In genomic region chr8:58805190-58805589, GRCm38 (mm10) we compare ENCODE assay signal across 14 mouse cellular contexts.
DNase-seq lines count a peak whose midpoint lies in the region; ATAC-seq lines count a peak whose summit lies in the region.
"Had no signal": no experiment of that assay in that cellular context is flagged by ENCODE, and none has a peak within 500 bp of the region (broad histone marks: within the 10 kb centered on the region; RNA-seq: fewer than 3 reads in every experiment).

No protein-coding gene starts in this region.

- intact Hi-C loops in gastrocnemius, postnatal 14 days (cut with DNase I; ENCODE audit: low total_unique reads) = no loop called here

- no peak overlapping the region for H3K9ac ChIP-seq in midbrain, embryonic 14.5 days (replicated peaks; ENCODE audit: low read length)
- H3K9ac ChIP-seq in midbrain, embryonic 15.5 days = no peak overlapping the region
- H3K9ac ChIP-seq: midbrain, embryonic 12.5 days; neural tube, embryonic 15.5 days had no signal

- H3K4me1 ChIP-seq in midbrain, embryonic 14.5 days (ENCODE audit: control insufficient read depth, insufficient read depth, low read length) = no peaks in the 10 kb centered on the region
- no peaks in the 10 kb centered on the region for H3K4me1 ChIP-seq in midbrain, embryonic 15.5 days
- H3K4me1 ChIP-seq: midbrain, embryonic 12.5 days; neural tube, embryonic 15.5 days had no signal

- H3K4me2 ChIP-seq in midbrain, embryonic 14.5 days (ENCODE audit: low read length) = no peak overlapping the region
- no peak overlapping the region for H3K4me2 ChIP-seq in midbrain, embryonic 15.5 days
- H3K4me2 ChIP-seq: midbrain, embryonic 12.5 days; neural tube, embryonic 15.5 days had no signal

- DNase-seq in cerebellum, adult 9-10 months = peak; percentile 25
- DNase-seq in cerebellum, adult 8-10 months = no peak
- DNase-seq in gastrocnemius, postnatal 14 days = peak; percentile 3
- no peak for DNase-seq in gastrocnemius, postnatal 4 days (ENCODE audit: low spot score in 2 of 2)
- DNase-seq in midbrain, embryonic 14.5 days = peak; percentile 9
- peak; percentile 33 for DNase-seq in layer of hippocampus, adult 9-11 months
- DNase-seq in kidney, postnatal 10 days = no peak
- DNase-seq: kidney, adult 18-20 months; lung, adult 2 months; thymus, adult 18-20 months had no signal

- H3K27ac ChIP-seq in midbrain, embryonic 14.5 days (replicated peaks; ENCODE audit: low read depth, low read length) = no peak overlapping the region
- H3K27ac ChIP-seq in midbrain, embryonic 15.5 days = no peak overlapping the region
- H3K27ac ChIP-seq: midbrain, embryonic 12.5 days had no signal

- no peak for ATAC-seq in midbrain, embryonic 14.5 days (ENCODE audit: low FRiP score, low TSS enrichment)
- ATAC-seq in midbrain, embryonic 15.5 days (replicated peaks) = no peak

- no peak overlapping the region for H3K4me3 ChIP-seq in midbrain, embryonic 14.5 days (replicated peaks; ENCODE audit: low read depth, low read length)
- no peak overlapping the region for H3K4me3 ChIP-seq in midbrain, embryonic 15.5 days
- H3K4me3 ChIP-seq: midbrain, embryonic 12.5 days; neural tube, embryonic 15.5 days had no signal

- no peaks in the 10 kb centered on the region for H3K27me3 ChIP-seq in midbrain, embryonic 14.5 days (ENCODE audit: control insufficient read depth, insufficient read depth, low read length)
- H3K27me3 ChIP-seq in midbrain, embryonic 15.5 days (replicated peaks) = no peaks in the 10 kb centered on the region
- H3K27me3 ChIP-seq: midbrain, embryonic 12.5 days; neural tube, embryonic 15.5 days had no signal

- H3K9me3 ChIP-seq in midbrain, embryonic 14.5 days (ENCODE audit: control insufficient read depth, low read length) = no peaks in the 10 kb centered on the region
- no peaks in the 10 kb centered on the region for H3K9me3 ChIP-seq in midbrain, embryonic 15.5 days
- H3K9me3 ChIP-seq: G1E; midbrain, embryonic 12.5 days; neural tube, embryonic 15.5 days had no signal

- no peaks in the 10 kb centered on the region for H3K36me3 ChIP-seq in midbrain, embryonic 14.5 days (ENCODE audit: control insufficient read depth, insufficient read depth, low read length)
- H3K36me3 ChIP-seq in midbrain, embryonic 15.5 days (replicated peaks) = no peaks in the 10 kb centered on the region
- H3K36me3 ChIP-seq: G1E; midbrain, embryonic 12.5 days; neural tube, embryonic 15.5 days had no signal

Comparison
In these comparisons a context has a peak if more than half of its experiments do, and no peak if none do; other contexts are left out.
1. DNase-seq: peak in cerebellum, adult 9-10 months (single experiment), gastrocnemius, postnatal 14 days (single experiment), midbrain, embryonic 14.5 days (single experiment) and layer of hippocampus, adult 9-11 months (single experiment); none in cerebellum, adult 8-10 months (single experiment), gastrocnemius, postnatal 4 days (0 of 2) and kidney, postnatal 10 days (single experiment).